Mouse (Mus musculus) heart, embryonic 13.5 days (tissue): ENCODE results near the gene Rad21l. TPM values are rescaled to one million over a fixed set of nuclear protein-coding genes. Genes with fewer than 3 reads are reported as not detected.

Experiments
- polyA plus RNA-seq: library from polyadenylated mRNA; unstranded; fragments of >200 nt; fragmentation: Nextera tagmentation; extraction: Ambion mirVana; gene quantifications from 2 replicates; pipeline ENCODE4 v1.2.1, GENCODE M21; 2015

Gene Rad21l
- polyA plus RNA-seq, 1 experiment from 2014 or later = not detected

Other genes starting within 250 kb of the Rad21l start
- not detected in 2 replicates for gene 4921509C19Rik, start 192.4 kb downstream of the Rad21l start, polyA plus RNA-seq
- gene Nsfl1c, start 174.4 kb downstream of the Rad21l start, polyA plus RNA-seq = 149 and 171 TPM in 2 replicates
- 657 and 732 TPM in 2 replicates for gene Fkbp1a, start 126.0 kb downstream of the Rad21l start, polyA plus RNA-seq
- 1.6 and 2.0 TPM in 2 replicates for gene Sdcbp2, start 95.9 kb downstream of the Rad21l start, polyA plus RNA-seq
- gene Snph, start 35.9 kb downstream of the Rad21l start, polyA plus RNA-seq = 0.31 and 0.37 TPM in 2 replicates
- gene Tmem74b, start 33.5 kb upstream of the Rad21l start, polyA plus RNA-seq = 1.8 and 3.1 TPM in 2 replicates
- 27.9 and 28.0 TPM in 2 replicates for gene Psmf1, start 75.7 kb upstream of the Rad21l start, polyA plus RNA-seq
- not detected in 2 replicates for gene Rspo4, start 174.4 kb upstream of the Rad21l start, polyA plus RNA-seq
- 0.05 and 0.28 TPM in 2 replicates for gene Angpt4, start 242.7 kb upstream of the Rad21l start, polyA plus RNA-seq